Mouse (Mus musculus): ENCODE measurements around the gene Wasf3.
A peak's percentile ranks its signal among the peaks of the same experiment; 100 is the strongest.

- TF ChIP-seq CTCF (IDR thresholded peaks at IDR 0.05; ENCODE audit: low read depth) (peak; percentile 39), EP300 (IDR thresholded peaks at IDR 0.05; ENCODE audit: low read depth) (no peak)
Measured at GRCm38 (mm10) chr5:146382268-146382667, 2.5 kb upstream of the Wasf3 start.

All from liver, postnatal 0 days (tissue).